Mouse (Mus musculus): ENCODE data around the gene Foxo3. TPM values are rescaled to one million over a fixed set of nuclear protein-coding genes. Genes with fewer than 3 reads are reported as not detected.

Foxo3 gene
- polyA plus RNA-seq, 1 experiment from 2014 or later: 5.0 TPM

Other genes starting within 250 kb of the Foxo3 start
- gene Afg1l, start 201.8 kb upstream of the Foxo3 start, polyA plus RNA-seq (2014; fragmentation: Nextera tagmentation; extraction: Ambion mirVana): 5.1 and 6.2 TPM in 2 replicates
- 227 and 238 TPM in 2 replicates for gene Snx3, start 225.3 kb upstream of the Foxo3 start, polyA plus RNA-seq (2014; fragmentation: Nextera tagmentation; extraction: Ambion mirVana)

All from hindbrain, embryonic 11.5 days (tissue).